Mouse (Mus musculus): ENCODE results near the gene Arhgap23. TPM values are rescaled to one million over a fixed set of nuclear protein-coding genes. Genes with fewer than 3 reads are reported as not detected.

The Arhgap23 gene
- total RNA-seq, 4 experiments from 2014 or later, result 3.4 to 5.2 (median 4.5) TPM

DNA sequence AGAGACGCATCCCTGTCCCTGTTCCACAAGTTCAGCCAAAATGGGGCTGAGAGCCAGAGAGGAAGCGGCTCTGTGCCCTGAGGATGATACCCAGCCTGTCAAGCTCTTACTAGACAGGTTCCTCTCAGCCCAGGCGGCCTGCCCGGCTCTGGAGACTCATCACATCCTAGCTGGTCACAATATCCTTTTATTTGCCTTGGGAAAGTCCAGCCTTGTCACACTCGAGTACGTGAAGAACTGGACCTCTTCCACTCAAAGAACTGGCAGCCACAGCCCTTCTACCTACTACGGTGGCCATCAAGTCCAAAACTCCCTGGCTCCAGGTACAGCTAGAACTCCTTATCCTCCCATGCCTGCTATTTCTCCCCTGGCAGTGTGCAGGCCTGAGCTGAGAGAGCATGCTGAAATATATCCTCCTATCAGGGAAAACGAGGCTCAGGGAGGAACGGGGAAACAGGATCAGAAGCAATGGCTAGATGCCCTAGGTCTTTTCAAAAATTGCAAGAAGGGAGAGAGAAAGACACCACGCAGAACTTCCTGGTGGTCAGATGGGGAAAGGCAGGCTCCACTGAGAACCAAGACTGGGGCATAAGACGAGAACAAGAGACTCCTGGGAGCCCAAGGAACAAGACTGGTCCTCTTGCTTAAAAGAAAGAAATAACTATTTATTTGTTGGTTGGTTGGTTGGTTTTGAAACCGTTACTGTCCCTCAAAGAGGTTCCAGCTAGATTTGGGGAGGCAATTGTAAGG is 132.8 kb downstream of the Arhgap23 start:
- DNase-seq (ENCODE audit: low spot score in 2 of 2), result no peak

- DNase-seq (ENCODE audit: low spot score in 2 of 2), result no peak
Observed at GRCm38 (mm10) chr11:97548757-97549156, 133.4 kb downstream of the Arhgap23 start.

Other genes starting within 250 kb of the Arhgap23 start
- gene Kpnb1, start 227.7 kb upstream of the Arhgap23 start, total RNA-seq (2022), result 10 to 100 TPM; 44.0 to 55.2 (median 46.2) TPM
- gene Npepps, start 134.9 kb upstream of the Arhgap23 start, total RNA-seq (2022), result 10 to 100 TPM; 59.5 to 73.9 (median 62.8) TPM
- gene Mrpl45, start 99.8 kb upstream of the Arhgap23 start, total RNA-seq (2022), result 10 to 100 TPM; 31.8 to 39.5 (median 36.0) TPM
- gene Gpr179, start 63.5 kb upstream of the Arhgap23 start, total RNA-seq (2022), result under 1 TPM in 1 of 4 experiments, not detected in 3; 0.05 TPM
- 10 to 100 TPM; 48.4 to 53.5 (median 51.7) TPM for gene Socs7, start 53.0 kb upstream of the Arhgap23 start, total RNA-seq (2022)
- gene 4933428G20Rik, start 84.8 kb downstream of the Arhgap23 start, total RNA-seq (2022), result not detected
- gene Srcin1, start 160.7 kb downstream of the Arhgap23 start, total RNA-seq (2022), result 1 to 10 TPM; 1.1 to 2.5 (median 1.6) TPM
- under 1 TPM; 0.39 to 0.92 (median 0.75) TPM for gene Epop, start 214.2 kb downstream of the Arhgap23 start, total RNA-seq (2022)
- 10 to 100 TPM; 45.5 to 63.7 (median 51.7) TPM for gene Mllt6, start 247.9 kb downstream of the Arhgap23 start, total RNA-seq (2022)